Mouse (Mus musculus): ENCODE measurements around the gene Wdr61.

DNA sequence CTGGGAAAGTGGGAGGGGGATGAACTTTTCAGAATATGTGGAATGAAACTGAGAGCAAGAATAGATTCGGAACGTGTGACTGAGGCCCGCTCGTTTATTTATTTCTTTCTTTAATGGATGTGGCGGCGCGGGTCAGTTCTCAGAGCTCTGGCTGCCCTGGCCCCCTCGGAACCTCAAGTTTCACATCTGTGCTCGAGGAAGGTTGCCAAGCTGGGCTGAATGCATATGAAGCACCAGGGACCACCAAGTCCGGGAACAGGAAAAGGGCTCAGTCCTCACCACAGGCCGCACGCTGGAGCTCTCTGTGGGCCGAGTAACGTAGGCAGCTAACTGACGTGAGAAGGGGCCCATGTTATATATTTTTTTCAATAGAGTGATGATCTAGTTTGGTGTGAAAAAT is 48.2 kb upstream of the Wdr61 start:
- TF ChIP-seq GATA1 (IDR thresholded peaks at IDR 0.05; ENCODE audit: borderline replicate concordance, low read length) (no peak), FLI1 (IDR thresholded peaks at IDR 0.05; ENCODE audit: low read length) (no peak)
